Mouse (Mus musculus): ENCODE measurements around the gene Nme1. TPM values are rescaled to one million over a fixed set of nuclear protein-coding genes. Genes with fewer than 3 reads are reported as not detected.

Gene Nme1
- polyA plus RNA-seq, 1 experiment from 2014 or later, result 281 TPM

Other genes with a start within 250 kb of the Nme1 start
- gene Utp18, start 82.8 kb downstream of the Nme1 start, polyA plus RNA-seq (2016; fragmentation: Nextera tagmentation; extraction: Ambion mirVana), result 32.3 and 38.1 TPM in 2 replicates
- gene Mbtd1, start 82.7 kb downstream of the Nme1 start, polyA plus RNA-seq (2016; fragmentation: Nextera tagmentation; extraction: Ambion mirVana), result 32.0 and 37.4 TPM in 2 replicates
- gene Nme2, start 12.3 kb downstream of the Nme1 start, polyA plus RNA-seq (2016; fragmentation: Nextera tagmentation; extraction: Ambion mirVana), result 127 and 138 TPM in 2 replicates
- 451 and 498 TPM in 2 replicates for gene Gm20390, start 228 bp downstream of the Nme1 start, polyA plus RNA-seq (2016; fragmentation: Nextera tagmentation; extraction: Ambion mirVana)
- gene Spag9, start 27.6 kb upstream of the Nme1 start, polyA plus RNA-seq (2016; fragmentation: Nextera tagmentation; extraction: Ambion mirVana), result 61.9 and 81.6 TPM in 2 replicates
- gene Tob1, start 242.9 kb upstream of the Nme1 start, polyA plus RNA-seq (2016; fragmentation: Nextera tagmentation; extraction: Ambion mirVana), result 18.4 and 21.6 TPM in 2 replicates